Mouse (Mus musculus): ENCODE results near the gene Atp6v0c.

DNA sequence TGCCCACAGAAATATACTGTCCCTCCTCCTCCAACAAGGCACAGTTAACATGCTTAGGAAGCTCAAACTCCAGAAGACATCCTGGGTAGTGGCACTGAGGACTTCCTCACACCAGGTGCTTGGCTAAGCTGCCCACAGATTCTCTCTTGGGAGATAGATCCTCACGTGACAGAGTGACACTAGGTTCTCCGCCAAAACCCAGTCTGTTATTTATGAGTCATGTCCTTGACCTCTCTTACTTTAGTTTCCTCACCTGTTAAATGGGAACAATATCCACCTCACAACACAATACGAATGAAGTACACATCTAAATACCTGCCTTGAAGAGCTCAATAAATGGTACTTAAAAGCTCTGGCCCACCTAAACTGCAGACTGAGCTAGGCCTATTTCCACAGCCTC, 30.2 kb downstream of the Atp6v0c start:
- TF ChIP-seq CTCF (IDR thresholded peaks at IDR 0.05; ENCODE audit: low read depth, low read length), result no peak
- no peak for TF ChIP-seq GATA1 (IDR thresholded peaks at IDR 0.05; ENCODE audit: borderline replicate concordance, low read length)

All from G1E (cell line).